Mouse (Mus musculus) cerebellum, adult 2 months (tissue): ENCODE data around the gene Ddx31.

Experiments used
- CTCF ChIP-seq: fragments of 200-500 bp; IDR thresholded peaks from 2 replicates; pipeline ENCODE4 v1.5.1; 2011; ENCODE audit warnings: low read depth, mild to moderate bottlenecking, control low read depth, low read length, moderate library complexity, borderline replicate concordance; ENCODE audit not compliant: insufficient read depth
- POLR2A ChIP-seq: fragments of 200-500 bp; IDR thresholded peaks from 2 replicates; pipeline ENCODE4 v1.6.1; 2011; ENCODE audit warnings: low read length, control low read depth, borderline replicate concordance; ENCODE audit not compliant: insufficient read depth

DNA sequence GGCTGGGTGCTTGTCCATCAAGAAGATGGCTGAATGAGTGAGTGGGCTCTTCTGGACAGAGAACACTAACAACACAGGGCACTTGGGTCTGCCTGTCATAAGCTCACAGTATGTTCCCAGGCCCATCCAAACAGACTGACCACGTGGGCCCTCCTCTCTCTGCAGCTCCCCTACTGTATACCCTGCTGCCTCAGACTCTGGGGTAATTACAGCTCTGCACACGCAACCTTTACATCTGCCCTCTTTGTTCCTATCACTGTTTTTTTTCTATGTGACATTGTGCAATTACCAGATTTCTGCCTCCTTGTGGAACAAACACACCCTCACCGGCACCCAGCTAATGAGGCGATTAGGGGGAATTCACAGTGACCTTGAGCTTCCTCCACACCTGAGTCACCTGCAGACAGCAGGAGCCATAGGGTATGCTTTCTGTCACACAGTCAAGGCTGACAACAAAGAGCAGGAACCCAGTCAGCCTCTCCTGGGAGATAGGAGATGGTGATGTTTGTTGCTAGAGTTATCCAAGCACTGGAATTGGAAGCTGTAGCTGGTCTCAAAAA, 57.2 kb downstream of the Ddx31 start:
- TF ChIP-seq CTCF, result no peak
- no peak for TF ChIP-seq POLR2A
